Mouse (Mus musculus): ENCODE measurements around the gene Mup11. TPM values are rescaled to one million over a fixed set of nuclear protein-coding genes. Genes with fewer than 3 reads are reported as not detected.
"Not testable (repeated sequence)": the region's sequence is repeated elsewhere in the genome, so short reads cannot be mapped to it uniquely, and the experiment has no call there.

The Mup11 gene
- not detected in 2 replicates for polyA plus RNA-seq (2016; fragmentation: Nextera tagmentation; extraction: Ambion mirVana)

GRCm38 (mm10) chr4:60662311-60662710 lies at the start of gene Mup11:
Mup11 (minus strand) TSS chr4:60662411.
- H3K9me3 ChIP-seq (replicated peaks); H3K27ac ChIP-seq (ENCODE audit: poor library complexity, severe bottlenecking); H3K27me3 ChIP-seq (replicated peaks); H3K4me3 ChIP-seq; H3K9ac ChIP-seq; ATAC-seq (ENCODE audit: insufficient number of reproducible peaks, low FRiP score); H3K4me2 ChIP-seq; H3K4me1 ChIP-seq (replicated peaks); H3K36me3 ChIP-seq: not testable (repeated sequence)
- 85% methylated on average over 4 of the region's 5 CpGs for WGBS

Other genes starting within 250 kb of the Mup11 start
- not detected in 2 replicates for gene Mup9, start 240.5 kb downstream of the Mup11 start, polyA plus RNA-seq (2016; fragmentation: Nextera tagmentation; extraction: Ambion mirVana)
- gene Mup1, start 160.5 kb downstream of the Mup11 start, polyA plus RNA-seq (2016; fragmentation: Nextera tagmentation; extraction: Ambion mirVana): not detected in 2 replicates
- not detected in 2 replicates for gene Mup10, start 80.2 kb downstream of the Mup11 start, polyA plus RNA-seq (2016; fragmentation: Nextera tagmentation; extraction: Ambion mirVana)
- gene Mup12, start 78.9 kb upstream of the Mup11 start, polyA plus RNA-seq (2016; fragmentation: Nextera tagmentation; extraction: Ambion mirVana): not detected in 2 replicates
- not detected in 2 replicates for gene Mup22, start 159.1 kb upstream of the Mup11 start, polyA plus RNA-seq (2016; fragmentation: Nextera tagmentation; extraction: Ambion mirVana)